Mouse (Mus musculus): Measurements from ENCODE around the gene Ankrd49.

DNA sequence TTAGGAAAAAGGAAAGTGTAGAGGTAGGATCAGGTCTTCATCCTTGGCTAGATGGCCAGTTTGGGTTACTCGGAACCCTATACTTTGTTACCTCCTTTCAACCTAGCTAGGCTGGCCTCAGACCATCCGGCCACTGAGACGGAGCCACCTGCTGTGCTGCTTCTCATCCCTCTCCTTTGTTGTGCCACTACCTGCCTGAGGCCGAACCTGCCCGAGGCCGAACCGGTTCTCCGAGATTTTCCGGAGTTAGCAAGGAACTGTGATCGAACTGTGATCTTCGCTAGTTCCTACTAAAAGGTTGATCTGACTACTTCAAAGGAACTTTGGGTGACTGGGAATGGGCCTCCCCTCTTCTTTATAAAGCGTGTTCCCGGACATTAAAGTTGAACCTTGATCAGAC, 6.3 kb downstream of the Ankrd49 start:
- TF ChIP-seq CTCF (IDR thresholded peaks at IDR 0.05; ENCODE audit: borderline replicate concordance, insufficient read depth, low read length) (no peak), POLR2A (IDR thresholded peaks at IDR 0.05; ENCODE audit: low read depth, low read length) (no peak)
